Mouse (Mus musculus): ENCODE measurements around the gene Clcn1. TPM values are rescaled to one million over a fixed set of nuclear protein-coding genes. Genes with fewer than 3 reads are reported as not detected.

Gene Clcn1
- total RNA-seq, 4 experiments from 2014 or later = 145 to 180 (median 166) TPM

- DNase-seq (ENCODE audit: low spot score in 2 of 2) = peak; percentile 75 to 77
Measured at GRCm38 (mm10) chr6:42350021-42350967, 63.8 kb downstream of the Clcn1 start.

- DNase-seq (ENCODE audit: low spot score in 2 of 2) = no peak
Measured at GRCm38 (mm10) chr6:42350968-42351775, 64.7 kb downstream of the Clcn1 start.

GRCm38 (mm10) chr6:42351776-42352485 is 65.4 kb downstream of the Clcn1 start:
- no peak for DNase-seq (ENCODE audit: low spot score in 2 of 2)

GRCm38 (mm10) chr6:42352486-42352846 is 66.0 kb downstream of the Clcn1 start:
- DNase-seq (ENCODE audit: low spot score in 2 of 2) = no peak

GRCm38 (mm10) chr6:42353180-42353579 is 66.7 kb downstream of the Clcn1 start:
- no peak for DNase-seq (ENCODE audit: low spot score in 2 of 2)

GRCm38 (mm10) chr6:42354076-42355019 is 67.9 kb downstream of the Clcn1 start:
- DNase-seq (ENCODE audit: low spot score in 2 of 2) = no peak

GRCm38 (mm10) chr6:42355366-42355765 is 68.9 kb downstream of the Clcn1 start:
- no peak for DNase-seq (ENCODE audit: low spot score in 2 of 2)

- no peak for DNase-seq (ENCODE audit: low spot score in 2 of 2)
Measured at GRCm38 (mm10) chr6:42355794-42356600, 69.5 kb downstream of the Clcn1 start.

GRCm38 (mm10) chr6:42356913-42357312 is 70.4 kb downstream of the Clcn1 start:
- no peak for DNase-seq (ENCODE audit: low spot score in 2 of 2)

- DNase-seq (ENCODE audit: low spot score in 2 of 2) = no peak
Measured at GRCm38 (mm10) chr6:42357901-42358300, 71.4 kb downstream of the Clcn1 start.

GRCm38 (mm10) chr6:42358901-42359300 is 72.4 kb downstream of the Clcn1 start:
- DNase-seq (ENCODE audit: low spot score in 2 of 2) = no peak

GRCm38 (mm10) chr6:42359364-42360147 is 73.1 kb downstream of the Clcn1 start:
- no peak for DNase-seq (ENCODE audit: low spot score in 2 of 2)

GRCm38 (mm10) chr6:42360231-42360840 is 73.9 kb downstream of the Clcn1 start:
- DNase-seq (ENCODE audit: low spot score in 2 of 2) = no peak

- no peak for DNase-seq (ENCODE audit: low spot score in 2 of 2)
Measured at GRCm38 (mm10) chr6:42361041-42361895, 74.8 kb downstream of the Clcn1 start.

GRCm38 (mm10) chr6:42362074-42362473 is 75.6 kb downstream of the Clcn1 start:
- no peak for DNase-seq (ENCODE audit: low spot score in 2 of 2)

GRCm38 (mm10) chr6:42362497-42362896 is 76.0 kb downstream of the Clcn1 start:
- DNase-seq (ENCODE audit: low spot score in 2 of 2) = no peak

- DNase-seq (ENCODE audit: low spot score in 2 of 2) = no peak
Measured at GRCm38 (mm10) chr6:42362974-42363373, 76.5 kb downstream of the Clcn1 start.

Measured in gastrocnemius, adult 8-10 months (tissue).